Mouse (Mus musculus): Measurements from ENCODE around the gene Pisd. TPM values are rescaled to one million over a fixed set of nuclear protein-coding genes. Genes with fewer than 3 reads are reported as not detected.

Gene Pisd
- total and polyA plus RNA-seq, 3 experiments, result 45.2 to 57.1 (median 52.1) TPM

DNA sequence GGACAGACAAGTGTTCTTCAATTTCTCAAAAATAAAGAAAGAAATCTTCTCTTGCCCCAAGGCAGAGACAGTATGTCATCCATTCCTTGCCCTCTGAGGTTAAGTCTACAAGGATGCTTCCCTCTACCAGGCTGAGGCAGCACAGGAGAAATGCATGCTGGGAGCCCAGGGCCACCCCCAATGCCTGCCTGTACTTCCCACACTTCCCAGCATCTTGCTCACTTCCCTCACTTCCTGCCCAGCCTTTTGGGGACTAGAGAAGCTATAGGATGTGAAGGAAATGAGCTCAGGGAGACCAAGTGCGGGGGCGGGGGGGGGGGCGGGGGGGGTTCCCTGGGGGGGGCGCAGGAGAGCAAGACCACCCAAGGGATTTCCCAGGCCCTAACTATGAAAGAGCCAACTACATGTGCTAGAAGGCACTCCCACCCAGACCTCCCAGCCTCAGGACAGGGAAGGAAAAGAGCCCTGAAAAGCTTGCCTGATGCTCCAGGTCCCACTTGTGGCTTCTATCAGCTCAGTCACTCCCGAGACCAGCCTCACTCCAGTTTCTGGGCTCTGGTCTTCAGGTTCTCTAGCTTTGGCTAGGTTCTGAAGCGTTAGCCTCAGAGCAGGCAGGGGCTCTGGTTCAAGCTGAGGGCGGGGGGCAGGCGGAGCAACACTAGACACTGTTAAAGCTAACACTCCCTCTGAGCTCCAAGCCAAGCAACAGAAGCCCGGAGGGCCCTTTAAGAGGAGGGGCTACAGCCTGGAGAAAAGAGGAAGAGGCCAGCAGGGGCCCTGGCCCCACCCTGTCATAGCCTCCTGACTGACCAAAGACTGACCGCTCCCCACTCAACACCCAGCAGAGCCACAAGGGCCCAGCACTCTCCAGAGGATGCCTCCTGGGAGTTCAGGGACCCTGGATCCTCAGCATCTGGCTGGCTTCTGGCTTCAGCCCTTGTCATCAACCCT, 39.5 kb downstream of the Pisd start:
- DNase-seq (ENCODE audit: extremely low read depth), result peak; percentile 79
- peaks cover 0 to 51% of the 10 kb centered on the region in 2 experiments for H3K36me3 ChIP-seq (replicated peaks in 1 of 2; ENCODE audit: control insufficient read depth in 1 of 2, insufficient read depth in 1 of 2, low read length in 1 of 2)
- H3K79me2 ChIP-seq (replicated peaks; ENCODE audit: control insufficient read depth, extremely low read depth, insufficient read depth, poor library complexity, severe bottlenecking), result no peaks in the 10 kb centered on the region; the same call in 1 of the 2 replicates
- dilution Hi-C loops (cut with MboI; ENCODE audit: extremely low pct_ligation_motif_present, extremely low pct_unique_long_range_greater_than_20kb, low sequenced_read_pairs) (no loop called here), in situ Hi-C loops (cut with MboI; ENCODE audit: low pct_ligation_motif_present, low pct_unique_long_range_greater_than_20kb, low sequenced_read_pairs) (no loop called here)
- no peaks in the 10 kb centered on the region for H3K9me3 ChIP-seq (replicated peaks; ENCODE audit: low read length)
- H3K27me3 ChIP-seq (replicated peaks), result no peaks in the 10 kb centered on the region
- no peak overlapping the region for H3K27ac ChIP-seq (ENCODE audit: insufficient read depth, low read depth)
- TF ChIP-seq JUND (conservative IDR thresholded peaks at IDR 0.05; ENCODE audit: low read depth, low read length), result no peak
- peak; percentile 62 for TF ChIP-seq HCFC1 (IDR thresholded peaks at IDR 0.05; ENCODE audit: low read depth, low read length)
- no peak; the same call in 1 of the 2 replicates for TF ChIP-seq TCF12 (IDR thresholded peaks at IDR 0.05; ENCODE audit: low read depth, low read length)
- no peak for TF ChIP-seq CHD1 (IDR thresholded peaks at IDR 0.05; ENCODE audit: low read depth, low read length)
- TF ChIP-seq ZNF384 (IDR thresholded peaks at IDR 0.05; ENCODE audit: low read depth, low read length), result no peak
- no peak for TF ChIP-seq ZKSCAN1 (IDR thresholded peaks at IDR 0.05; ENCODE audit: borderline replicate concordance, low read depth, low read length)
- no peak for TF ChIP-seq BHLHE40 (IDR thresholded peaks at IDR 0.05; ENCODE audit: low read depth, low read length)
- TF ChIP-seq POLR2A (IDR thresholded peaks at IDR 0.05; ENCODE audit: low read depth, low read length), result peak; percentile 41; the same call in 1 of the 2 replicates
- TF ChIP-seq SIN3A (IDR thresholded peaks at IDR 0.05; ENCODE audit: low read length), result peak; percentile 85; the same call in 1 of the 2 replicates
- TF ChIP-seq MYC (IDR thresholded peaks at IDR 0.05; ENCODE audit: low read depth, low read length), result no peak
- no peak for TF ChIP-seq GABPA (IDR thresholded peaks at IDR 0.05; ENCODE audit: insufficient replicate concordance, low read depth, low read length)
- no peak for TF ChIP-seq SMC3 (IDR thresholded peaks at IDR 0.05; ENCODE audit: low read depth, low read length)
- TF ChIP-seq RCOR1 (conservative IDR thresholded peaks at IDR 0.05; ENCODE audit: low read depth, low read length), result no peak
- no peak for TF ChIP-seq ZC3H11A (IDR thresholded peaks at IDR 0.05; ENCODE audit: low read depth, low read length)
- no peak for TF ChIP-seq TBP (conservative IDR thresholded peaks at IDR 0.05; ENCODE audit: low read depth, low read length)
- peak; percentile 19; the same call in 1 of the 2 replicates for TF ChIP-seq IRF4 (IDR thresholded peaks at IDR 0.05; ENCODE audit: low read depth, low read length)
- TF ChIP-seq MXI1 (IDR thresholded peaks at IDR 0.05; ENCODE audit: low read depth, low read length), result 0 out of 2 replicates have a peak, but pooled peaks have one; percentile 38
- no peak for TF ChIP-seq MEF2A (IDR thresholded peaks at IDR 0.05; ENCODE audit: borderline replicate concordance, low read depth, low read length)
- no peak for TF ChIP-seq MAX (IDR thresholded peaks at IDR 0.05; ENCODE audit: low read length)
- no peak for TF ChIP-seq POLR2AphosphoS2 (IDR thresholded peaks at IDR 0.05; ENCODE audit: low read depth, low read length)
- no peak for TF ChIP-seq MAFK (IDR thresholded peaks at IDR 0.05; ENCODE audit: insufficient replicate concordance, low read length)
- TF ChIP-seq UBTF (IDR thresholded peaks at IDR 0.05; ENCODE audit: low read depth, low read length), result no peak
- no peak for TF ChIP-seq ZMIZ1 (IDR thresholded peaks at IDR 0.05; ENCODE audit: low read depth, low read length)
- no peak for TF ChIP-seq RAD21 (IDR thresholded peaks at IDR 0.05; ENCODE audit: low read depth, low read length)
- no peak for TF ChIP-seq PAX5 (IDR thresholded peaks at IDR 0.05; ENCODE audit: low read length)
- TF ChIP-seq NRF1 (IDR thresholded peaks at IDR 0.05; ENCODE audit: low read depth, low read length), result no peak
- TF ChIP-seq KAT2A (IDR thresholded peaks at IDR 0.05; ENCODE audit: insufficient replicate concordance, low read length), result no peak
- peak; percentile 27; the same call in 1 of the 2 replicates for TF ChIP-seq EP300 (IDR thresholded peaks at IDR 0.05; ENCODE audit: low read length)
- no peak for TF ChIP-seq E2F4 (IDR thresholded peaks at IDR 0.05; ENCODE audit: insufficient replicate concordance, low read depth, low read length)
- TF ChIP-seq MAZ (IDR thresholded peaks at IDR 0.05; ENCODE audit: low read depth, low read length), result peak; percentile 82
- TF ChIP-seq ETS1 (conservative IDR thresholded peaks at IDR 0.05; ENCODE audit: low read depth, low read length), result no peak
- TF ChIP-seq CTCF (conservative IDR thresholded peaks at IDR 0.05 in 1 of 2, IDR thresholded peaks at IDR 0.05 in 1 of 2; ENCODE audit: low read depth in 2 of 2, low read length in 2 of 2), result no peak
- 0 out of 2 replicates have a peak, but pooled peaks have one; percentile 11 for TF ChIP-seq CHD2 (IDR thresholded peaks at IDR 0.05; ENCODE audit: low read length)
- TF ChIP-seq USF1 (IDR thresholded peaks at IDR 0.05; ENCODE audit: low read depth, low read length), result no peak
- peak; percentile 85 for TF ChIP-seq ELF1 (IDR thresholded peaks at IDR 0.05; ENCODE audit: low read depth, low read length)
- no peak for TF ChIP-seq JUN (IDR thresholded peaks at IDR 0.05; ENCODE audit: insufficient read depth, low read depth, low read length)
- no peak for TF ChIP-seq USF2 (conservative IDR thresholded peaks at IDR 0.05; ENCODE audit: low read depth, low read length)
- TF ChIP-seq NELFE (IDR thresholded peaks at IDR 0.05; ENCODE audit: low read depth, low read length), result peak; percentile 40; the same call in 1 of the 2 replicates
- peak overlapping the region; percentile 60 for H3K4me2 ChIP-seq (ENCODE audit: insufficient read depth, low read depth, poor library complexity, severe bottlenecking)
- H3K4me3 ChIP-seq (replicated peaks in 1 of 3; ENCODE audit: low read depth in 2 of 3, low read length in 2 of 3, poor library complexity in 1 of 3), result peak overlapping the region; percentile 44 to 73 (median 57)
- peaks cover 25 to 78% of the 10 kb centered on the region in 2 experiments for H3K4me1 ChIP-seq (ENCODE audit: control insufficient read depth in 1 of 2, insufficient read depth in 2 of 2)
- H3K9ac ChIP-seq (ENCODE audit: insufficient read depth, low read depth), result peak overlapping the region; percentile 43; the same call in 1 of the 2 replicates
